Mouse (Mus musculus) heart, embryonic 16.5 days (tissue): ENCODE data around the gene Nepro. TPM values are rescaled to one million over a fixed set of nuclear protein-coding genes. Genes with fewer than 3 reads are reported as not detected.
A peak's percentile ranks its signal among the peaks of the same experiment; 100 is the strongest.

Source experiments
- ATAC-seq: fragments of 200-750 bp; cut with Nextera tagmentation; replicated peaks from 2 replicates; pipeline ENCODE4 v1.8.0; 2017; ENCODE audit warnings: moderate number of reproducible peaks; ENCODE audit not compliant: insufficient read depth, low FRiP score; ENCODE audit errors: extremely low read depth
- H3K27ac ChIP-seq: fragments of 300-500 bp; sonication (generic); 2 replicates; pipeline ENCODE4 v1.5.1; 2014; ENCODE audit warnings: mild to moderate bottlenecking, low read length, control low read depth, moderate library complexity
- H3K27me3 ChIP-seq: fragments of 300-500 bp; sonication (generic); 2 replicates; pipeline ENCODE4 v1.6.1; 2014; ENCODE audit warnings: low read length, mixed read lengths; ENCODE audit not compliant: control insufficient read depth, insufficient read depth
- H3K36me3 ChIP-seq: fragments of 300-500 bp; sonication (generic); 2 replicates; pipeline ENCODE4 v1.6.1; 2014; ENCODE audit not compliant: control insufficient read depth, insufficient read depth
- H3K4me1 ChIP-seq: fragments of 300-500 bp; sonication (generic); 2 replicates; pipeline ENCODE4 v1.6.1; 2014; ENCODE audit warnings: low read length, mixed read lengths; ENCODE audit not compliant: control insufficient read depth, insufficient read depth
- H3K4me2 ChIP-seq: fragments of 300-500 bp; sonication (generic); 2 replicates; pipeline ENCODE4 v1.6.1; 2014; ENCODE audit warnings: low read depth, mild to moderate bottlenecking, control low read depth, low read length
- H3K4me3 ChIP-seq: fragments of 300-500 bp; sonication (generic); 2 replicates; pipeline ENCODE4 v1.5.1; 2014; ENCODE audit warnings: mild to moderate bottlenecking, control low read depth, low read length
- H3K9ac ChIP-seq: fragments of 300-500 bp; sonication (generic); 2 replicates; pipeline ENCODE4 v1.6.1; 2014; ENCODE audit warnings: low read length, control low read depth
- H3K9me3 ChIP-seq: fragments of 300-500 bp; sonication (generic); replicated peaks from 2 replicates; pipeline ENCODE4 v1.6.1; 2016; ENCODE audit warnings: low read length; ENCODE audit not compliant: control insufficient read depth
- WGBS: fragments of 180-500 bp; shearing (Covaris S2); extraction: QIAGEN DNeasy Blood & Tissue Kit; methylation state at CpG from one replicate; pipeline ENCODE4 v1.1.7; 2014; 5-methylcytosine and 5-hydroxymethylcytosine counted together
- polyA plus RNA-seq: library from polyadenylated mRNA; unstranded; fragments of >200 nt; fragmentation: Nextera tagmentation; extraction: Ambion mirVana; gene quantifications from 2 replicates; pipeline ENCODE4 v1.2.1, GENCODE M21; 2015

Nepro gene
- polyA plus RNA-seq, 1 experiment from 2014 or later: 3.6 TPM

- Histone ChIP-seq H3K4me1 (peaks cover 14% of the 10 kb centered on the region), H3K27me3 (no peaks in the 10 kb centered on the region), H3K9ac (no peak overlapping the region), H3K9me3 (no peaks in the 10 kb centered on the region), H3K36me3 (no peaks in the 10 kb centered on the region; the same call in 1 of the 2 replicates), H3K4me2 (no peak overlapping the region), H3K4me3 (no peak overlapping the region), H3K27ac (no peak overlapping the region)
- 57% methylated on average over 7 of the region's 7 CpGs for WGBS
- ATAC-seq: no peak
Measured at GRCm38 (mm10) chr16:44719349-44719748, 4.8 kb upstream of the Nepro start.

DNA sequence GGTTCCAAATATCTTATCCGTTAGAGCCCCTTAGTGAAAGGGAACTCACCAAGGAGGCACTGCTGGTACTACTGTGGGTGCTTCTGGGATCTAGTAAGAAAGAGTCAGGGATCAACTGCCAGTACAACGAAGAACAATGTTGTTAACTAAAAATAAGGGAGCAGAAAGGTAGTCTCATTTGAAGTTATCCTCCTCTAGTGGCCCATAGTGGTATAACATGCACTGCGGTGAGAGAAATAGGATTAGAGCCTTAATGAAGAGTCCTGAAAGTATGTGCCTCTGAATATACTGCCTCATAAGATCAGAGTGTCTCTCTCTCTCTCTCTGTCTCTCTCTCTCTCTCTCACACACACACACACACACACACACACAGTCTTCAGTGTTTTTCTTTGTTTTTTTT lies 3.6 kb upstream of the Nepro start:
- no peak overlapping the region for H3K9ac ChIP-seq
- WGBS: 74% methylated on average over 3 of the region's 3 CpGs
- no peak overlapping the region for H3K4me2 ChIP-seq
- H3K4me1 ChIP-seq: peaks cover 18% of the 10 kb centered on the region
- no peak overlapping the region for H3K4me3 ChIP-seq
- H3K27me3 ChIP-seq: no peaks in the 10 kb centered on the region
- H3K9me3 ChIP-seq: no peaks in the 10 kb centered on the region
- no peak overlapping the region for H3K27ac ChIP-seq
- H3K36me3 ChIP-seq: no peaks in the 10 kb centered on the region; the same call in 1 of the 2 replicates
- no peak for ATAC-seq

- Histone ChIP-seq H3K4me2 (peak overlapping the region; percentile 15; the same call in 1 of the 2 replicates), H3K4me3 (no peak overlapping the region), H3K9ac (no peak overlapping the region; the same call in 1 of the 2 replicates), H3K27me3 (no peaks in the 10 kb centered on the region), H3K27ac (peak overlapping the region; percentile 31), H3K4me1 (peaks cover 20% of the 10 kb centered on the region), H3K9me3 (no peaks in the 10 kb centered on the region), H3K36me3 (no peaks in the 10 kb centered on the region; the same call in 1 of the 2 replicates)
- ATAC-seq: no peak
- WGBS: 52% methylated on average over 2 of the region's 2 CpGs
Measured at GRCm38 (mm10) chr16:44722666-44723065, 1.4 kb upstream of the Nepro start.

DNA sequence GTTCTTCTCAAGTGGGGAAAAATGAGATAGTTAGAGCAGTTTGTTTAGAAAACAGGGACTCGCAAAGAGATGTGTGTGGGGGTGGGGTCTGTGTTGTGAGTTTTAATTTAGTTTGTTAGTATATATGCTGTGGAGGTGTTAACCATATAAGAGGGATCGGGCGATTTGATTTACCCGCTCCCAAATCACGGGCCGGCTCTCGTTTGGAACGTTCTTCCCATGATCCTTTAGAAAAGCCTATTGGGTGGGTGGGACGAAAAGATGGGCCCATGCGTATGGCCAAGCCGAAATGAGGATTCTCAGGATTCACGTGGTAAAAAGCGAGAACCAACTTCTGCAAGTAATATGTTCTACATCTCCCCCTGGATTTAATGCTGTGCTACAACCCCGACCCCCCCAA lies 746 bp downstream of the Nepro start:
- Histone ChIP-seq H3K4me1 (peaks cover 20% of the 10 kb centered on the region), H3K4me2 (peak overlapping the region; percentile 81), H3K36me3 (peaks cover 4% of the 10 kb centered on the region; the same call in 1 of the 2 replicates), H3K9ac (peak overlapping the region; percentile 90), H3K9me3 (no peaks in the 10 kb centered on the region), H3K4me3 (peak overlapping the region; percentile 81), H3K27ac (peak overlapping the region; percentile 96), H3K27me3 (no peaks in the 10 kb centered on the region)
- under 1% methylated on average over 14 of the region's 14 CpGs for WGBS
- ATAC-seq: peak; percentile 7; the same call in 1 of the 2 replicates

DNA sequence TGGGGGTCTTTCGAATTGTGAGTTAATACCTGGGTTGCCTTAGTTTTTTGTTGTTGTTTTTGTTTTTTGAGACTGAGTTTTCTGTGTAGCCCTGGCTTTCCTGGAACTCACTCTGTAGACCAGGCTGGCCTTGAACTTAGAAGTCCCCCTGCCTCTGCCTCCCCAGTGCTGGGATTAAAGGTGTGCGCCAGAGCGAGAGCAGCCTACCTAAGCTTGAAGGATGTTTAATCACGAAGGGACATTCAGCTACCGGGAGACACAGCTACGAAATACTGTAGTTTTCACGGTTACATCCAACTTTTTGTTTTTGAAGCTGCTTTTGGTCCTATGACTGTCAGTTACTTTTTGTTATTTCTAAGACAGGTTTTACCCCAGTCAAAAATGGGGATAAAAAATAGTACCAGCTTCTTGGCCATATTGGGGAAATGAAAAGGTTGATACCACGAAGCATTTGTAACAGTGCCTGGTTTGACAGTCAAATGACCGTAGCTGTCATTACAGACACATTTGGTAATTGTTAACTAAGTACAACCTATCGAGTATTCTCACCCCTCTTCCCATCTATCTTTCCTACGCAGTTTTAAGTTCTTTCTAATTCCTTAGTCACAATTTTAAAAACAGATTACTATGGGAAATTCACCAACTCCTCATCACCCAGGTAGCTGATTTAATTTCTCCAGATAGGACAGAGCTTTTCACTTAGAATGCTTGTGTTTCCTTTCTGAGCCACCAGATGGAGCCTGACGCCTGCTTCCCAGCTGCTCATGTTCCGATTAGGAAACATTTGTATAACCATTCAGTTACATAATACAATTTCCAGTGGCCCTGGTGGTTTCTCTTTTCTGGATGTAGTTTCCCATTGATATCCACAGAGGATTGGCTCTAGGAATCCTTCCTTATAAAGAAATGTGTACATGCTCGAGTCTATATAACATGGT lies 1.5 kb downstream of the Nepro start:
- Histone ChIP-seq H3K27me3 (no peaks in the 10 kb centered on the region), H3K4me2 (peak overlapping the region; percentile 81), H3K9me3 (no peaks in the 10 kb centered on the region), H3K4me3 (peak overlapping the region; percentile 81), H3K27ac (peak overlapping the region; percentile 96), H3K4me1 (peaks cover 20% of the 10 kb centered on the region), H3K9ac (peak overlapping the region; percentile 90), H3K36me3 (0 out of 2 replicates have a peak, but pooled peaks cover 4% of the 10 kb centered on the region)
- no peak for ATAC-seq
- WGBS: 39% methylated on average over 14 of the region's 14 CpGs

DNA sequence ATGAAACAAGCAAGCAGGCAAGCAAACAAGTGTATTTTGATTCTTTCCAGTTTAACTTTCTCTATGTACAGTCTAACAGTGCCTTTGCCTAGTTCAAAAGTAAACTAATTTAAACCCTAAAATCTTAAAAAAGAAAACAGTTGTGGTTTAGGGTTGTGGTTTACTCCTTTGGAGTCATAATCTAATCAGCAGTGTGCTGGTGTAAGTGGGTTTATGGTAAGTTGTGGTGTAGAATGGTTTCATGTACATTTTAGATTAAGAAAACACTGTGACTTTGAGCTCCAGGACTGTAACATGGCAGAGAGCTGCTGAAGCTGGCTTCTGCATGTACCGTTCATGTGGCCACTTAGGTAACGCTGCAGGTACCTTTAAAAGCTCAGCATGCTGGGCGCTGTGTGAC lies 3.4 kb downstream of the Nepro start:
- H3K9ac ChIP-seq: no peak overlapping the region
- no peaks in the 10 kb centered on the region for H3K27me3 ChIP-seq
- H3K4me3 ChIP-seq: no peak overlapping the region
- peaks cover 20% of the 10 kb centered on the region for H3K4me1 ChIP-seq
- no peak for ATAC-seq
- no peak overlapping the region for H3K4me2 ChIP-seq
- no peak overlapping the region for H3K27ac ChIP-seq
- no peaks in the 10 kb centered on the region for H3K9me3 ChIP-seq
- 90% methylated on average over 3 of the region's 3 CpGs for WGBS
- peaks cover 17% of the 10 kb centered on the region for H3K36me3 ChIP-seq

- WGBS: 71% methylated on average over 3 of the region's 3 CpGs
- H3K27me3 ChIP-seq: no peaks in the 10 kb centered on the region
Measured at GRCm38 (mm10) chr16:44734059-44734458, 10.0 kb downstream of the Nepro start.

GRCm38 (mm10) chr16:44735676-44736075 lies 11.6 kb downstream of the Nepro start:
- no peak for ATAC-seq
- Histone ChIP-seq H3K4me3 (no peak overlapping the region), H3K9ac (no peak overlapping the region), H3K4me1 (no peaks in the 10 kb centered on the region), H3K36me3 (peaks cover 57% of the 10 kb centered on the region), H3K4me2 (no peak overlapping the region), H3K27me3 (no peaks in the 10 kb centered on the region), H3K9me3 (no peaks in the 10 kb centered on the region), H3K27ac (no peak overlapping the region)
- 87% methylated on average over 5 of the region's 5 CpGs for WGBS

More at GRCm38 (mm10) chr16:44734059-44734458, 10.0 kb downstream of the Nepro start:
- Histone ChIP-seq H3K9ac (no peak overlapping the region), H3K4me3 (no peak overlapping the region), H3K9me3 (no peaks in the 10 kb centered on the region), H3K4me1 (no peaks in the 10 kb centered on the region), H3K36me3 (peaks cover 59% of the 10 kb centered on the region), H3K27ac (no peak overlapping the region), H3K4me2 (no peak overlapping the region)
- no peak for ATAC-seq

DNA sequence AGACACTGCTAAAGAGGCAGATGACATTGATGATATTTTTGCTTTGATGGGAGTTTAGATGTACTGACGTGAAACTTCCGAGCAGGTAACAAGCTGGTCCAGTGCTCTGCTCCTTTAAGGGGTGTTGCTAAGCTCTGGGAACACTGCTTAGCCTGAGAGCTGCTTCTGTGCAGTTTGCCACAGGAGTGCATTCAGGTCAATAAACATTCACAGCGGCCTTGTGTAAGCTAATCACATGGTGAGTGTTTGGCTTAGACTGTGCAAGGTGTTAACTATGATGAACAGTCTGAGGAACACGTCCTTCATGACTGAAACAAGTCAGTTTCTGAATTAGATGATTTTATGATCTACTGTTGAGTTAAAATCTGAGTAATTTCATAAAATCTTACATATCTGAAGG lies 12.0 kb downstream of the Nepro start:
- Histone ChIP-seq H3K4me3 (no peak overlapping the region), H3K4me2 (no peak overlapping the region), H3K4me1 (no peaks in the 10 kb centered on the region), H3K27me3 (no peaks in the 10 kb centered on the region), H3K9me3 (no peaks in the 10 kb centered on the region), H3K36me3 (peaks cover 57% of the 10 kb centered on the region), H3K9ac (no peak overlapping the region), H3K27ac (no peak overlapping the region)
- WGBS: 84% methylated on average over 4 of the region's 4 CpGs
- ATAC-seq: no peak
